Mouse (Mus musculus): Measurements from ENCODE around the gene Ctse. TPM values are rescaled to one million over a fixed set of nuclear protein-coding genes. Genes with fewer than 3 reads are reported as not detected.

The Ctse gene
- 100 to 1,000 TPM in 1 of 2 experiments, 10 to 100 TPM in 1; 72.4 to 147 TPM for total RNA-seq (2023)

DNA sequence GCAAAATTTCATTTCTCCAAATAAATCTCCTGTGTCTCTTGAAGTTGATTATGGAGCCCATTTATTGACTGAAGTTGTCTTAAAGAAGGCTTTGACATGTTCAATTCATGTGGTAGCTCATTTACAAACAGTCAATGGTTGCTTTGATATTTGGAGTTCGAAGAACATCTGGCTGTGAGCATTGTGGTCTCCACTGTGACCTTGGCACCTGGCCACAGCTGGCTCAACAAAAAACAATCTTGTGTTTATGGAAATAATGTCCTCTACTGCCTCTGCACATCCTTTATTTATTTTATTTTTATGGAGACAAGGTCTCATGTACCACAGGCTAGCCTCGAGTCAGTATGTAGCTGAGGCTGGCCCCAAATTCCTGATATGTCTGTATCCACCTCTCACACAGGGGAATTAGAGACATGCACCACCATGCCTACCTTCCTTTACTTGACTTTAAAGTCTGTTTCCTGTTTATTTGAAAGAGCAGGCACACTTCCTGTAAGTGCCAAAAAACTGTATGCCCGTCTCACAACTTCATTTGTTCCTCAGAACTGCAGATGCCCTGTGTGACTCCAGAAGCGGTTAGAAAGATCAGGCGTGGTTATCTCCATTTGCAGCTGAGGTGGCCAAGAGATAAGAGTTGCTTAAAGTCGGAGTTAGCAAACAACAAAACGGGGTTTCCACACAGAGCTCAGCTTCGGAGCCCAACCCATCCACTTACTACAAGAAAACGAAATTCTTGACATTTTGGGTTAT, at the start of gene Ctse:
Ctse (plus strand) TSS at position 516 of the 750 bp plus-strand sequence.

DNA sequence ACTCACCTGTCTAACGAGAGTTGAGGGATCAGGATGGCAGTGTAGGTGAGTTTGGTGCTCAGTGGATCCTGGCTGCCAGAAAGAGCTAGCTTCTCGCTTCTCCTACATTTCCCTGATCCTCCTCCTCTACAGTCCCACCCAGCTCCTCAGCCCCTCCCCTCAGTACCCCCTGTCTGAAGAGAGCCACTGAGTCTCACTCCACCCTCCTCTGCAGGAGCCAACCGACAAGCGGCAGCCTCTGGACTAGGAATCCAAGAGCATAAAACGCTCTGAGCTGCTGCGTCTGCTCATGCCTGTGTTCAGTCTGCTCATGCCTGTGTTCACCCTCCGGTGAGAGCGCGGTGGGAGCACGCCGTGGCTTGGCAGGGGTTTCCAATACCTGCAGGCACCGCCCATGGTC, 39.2 kb upstream of the Ctse start, which contains the start of gene Avpr1b:
Avpr1b (plus strand) TSS at position 335 of the 400 bp plus-strand sequence.

DNA sequence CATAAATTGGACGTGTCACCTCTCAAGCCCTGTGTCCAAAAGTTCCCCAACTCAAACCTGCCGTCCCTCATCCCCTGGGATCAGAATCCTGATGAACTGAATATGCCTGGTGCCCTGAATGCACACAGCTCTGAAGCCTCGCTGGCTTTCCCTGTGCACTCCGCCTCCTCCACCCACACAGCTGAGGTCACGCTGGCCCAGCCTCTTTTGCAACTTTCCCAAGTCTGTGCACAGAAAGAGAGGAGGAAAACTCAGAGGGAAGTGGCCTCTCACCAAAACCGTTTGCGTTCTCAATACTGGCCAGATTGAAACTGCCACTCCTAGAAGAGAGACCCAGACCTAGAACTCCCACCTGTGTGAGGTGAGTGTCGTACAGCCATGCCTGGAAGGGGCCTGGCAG, 50.4 kb downstream of the Ctse start, which contains the start of gene Rab7b:
Rab7b (plus strand) TSS at position 221 of the 400 bp plus-strand sequence.

Other genes with a start within 250 kb of the Ctse start
- 10 to 100 TPM; 57.5 to 70.9 TPM for gene Srgap2, start 111.0 kb upstream of the Ctse start, total RNA-seq (2023)
- gene Fam72a, start 110.4 kb upstream of the Ctse start, total RNA-seq (2023): 1 to 10 TPM; 1.8 to 2.0 TPM
- not detected for gene Avpr1b, start 39.1 kb upstream of the Ctse start, total RNA-seq (2023)
- 1 to 10 TPM; 5.9 to 6.2 TPM for gene Rab7b, start 50.4 kb downstream of the Ctse start, total RNA-seq (2023)
- not detected for gene Slc26a9, start 105.7 kb downstream of the Ctse start, total RNA-seq (2023)
- not detected for gene Pm20d1, start 159.1 kb downstream of the Ctse start, total RNA-seq (2023)
- 1 to 10 TPM; 4.1 to 8.0 TPM for gene Slc41a1, start 189.2 kb downstream of the Ctse start, total RNA-seq (2023)
- 10 to 100 TPM; 17.0 to 25.4 TPM for gene Rab29, start 228.9 kb downstream of the Ctse start, total RNA-seq (2023)

Data from neutrophil, adult 59 days (primary cell).